Mouse (Mus musculus): Measurements from ENCODE around the gene Scrg1. TPM values are rescaled to one million over a fixed set of nuclear protein-coding genes. Genes with fewer than 3 reads are reported as not detected.
"Not testable (repeated sequence)": the region's sequence is repeated elsewhere in the genome, so short reads cannot be mapped to it uniquely, and the experiment has no call there.

The Scrg1 gene
- polyA plus RNA-seq, 1 experiment from 2014 or later: 1.4 TPM

DNA sequence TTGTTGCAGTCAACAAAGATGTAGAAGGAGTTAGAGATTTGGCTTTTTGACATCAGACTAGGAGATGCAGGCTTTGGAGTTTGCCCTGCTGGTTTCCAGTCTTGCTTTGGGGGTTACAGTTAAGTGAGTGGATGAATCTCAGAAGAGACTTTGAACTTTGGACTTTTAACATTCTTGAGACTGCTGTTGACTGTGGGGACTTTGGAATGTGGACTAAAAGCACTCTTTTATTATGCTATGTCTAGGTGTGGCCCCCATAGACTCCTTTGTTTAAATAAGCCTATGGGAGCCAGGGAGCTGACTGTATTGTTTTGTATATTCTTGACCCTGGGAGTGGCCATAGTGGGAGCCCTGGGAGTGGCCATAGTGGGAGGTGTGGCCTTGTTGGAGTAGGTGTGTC is 34.2 kb downstream of the Scrg1 start:
- Histone ChIP-seq H3K4me3 (no peak overlapping the region), H3K9ac (no peak overlapping the region)
- ATAC-seq (ENCODE audit: low FRiP score): no peak

DNA sequence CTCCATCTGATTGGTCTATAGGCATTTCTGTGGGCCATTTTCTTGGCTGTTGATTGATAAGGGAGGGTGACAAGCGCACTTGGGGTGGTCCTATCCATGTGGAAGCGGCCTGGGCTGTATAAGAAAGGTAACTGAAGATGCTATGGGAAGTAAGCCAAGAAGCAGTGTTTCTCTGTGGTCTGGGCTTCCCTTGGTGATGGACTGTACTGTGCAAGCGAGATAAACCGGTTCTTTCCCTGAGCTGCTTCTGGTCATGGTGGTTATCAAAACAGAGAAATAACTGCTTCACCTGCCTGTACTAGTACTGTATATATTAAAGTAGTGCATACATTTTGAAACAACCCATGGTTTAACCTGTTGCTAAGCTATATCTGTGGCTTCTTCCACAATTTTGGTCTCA is 36.1 kb downstream of the Scrg1 start:
- ATAC-seq (ENCODE audit: low FRiP score): no peak

More for the DNA sequence above, 34.2 kb downstream of the Scrg1 start:
- no peaks in the 10 kb centered on the region for H3K9me3 ChIP-seq
- H3K27ac ChIP-seq: no peak overlapping the region
- H3K4me1 ChIP-seq (replicated peaks): peaks cover 13% of the 10 kb centered on the region
- no peaks in the 10 kb centered on the region for H3K27me3 ChIP-seq
- H3K36me3 ChIP-seq: no peaks in the 10 kb centered on the region
- H3K4me2 ChIP-seq: no peak overlapping the region

DNA sequence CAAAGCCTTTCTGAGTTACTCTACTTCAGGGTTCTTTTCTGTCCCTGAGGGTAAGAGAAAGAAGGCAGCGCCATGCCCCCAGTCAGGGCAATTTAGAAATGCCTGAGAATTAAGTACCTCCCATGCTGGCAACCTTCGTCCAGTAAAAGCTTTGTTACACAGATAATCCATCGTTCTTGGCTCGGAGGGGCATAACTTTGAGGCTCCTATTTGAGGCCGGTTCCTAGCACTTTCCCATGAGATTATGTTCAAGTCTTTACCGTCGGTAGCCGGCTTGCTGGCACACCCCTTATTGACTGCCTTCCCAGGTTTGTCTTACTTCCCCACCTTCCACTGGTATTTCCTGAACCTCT is 42.7 kb downstream of the Scrg1 start:
- H3K9ac ChIP-seq: no peak overlapping the region
- H3K9me3 ChIP-seq: no peaks in the 10 kb centered on the region
- no peaks in the 10 kb centered on the region for H3K27me3 ChIP-seq
- H3K36me3 ChIP-seq: no peaks in the 10 kb centered on the region
- 36% methylated on average over 8 of the region's 8 CpGs for WGBS
- 0 out of 2 replicates have a peak overlapping the region, but pooled peaks have one; percentile 15 for H3K4me3 ChIP-seq
- peak; percentile 18; the same call in 1 of the 2 replicates for ATAC-seq (ENCODE audit: low FRiP score)
- H3K4me2 ChIP-seq: peak overlapping the region; percentile 32
- peaks cover 7% of the 10 kb centered on the region for H3K4me1 ChIP-seq (replicated peaks)
- no peak overlapping the region for H3K27ac ChIP-seq

More for the DNA sequence above, 36.1 kb downstream of the Scrg1 start:
- 93% methylated on average over 4 of the region's 4 CpGs for WGBS
- no peak overlapping the region for H3K9ac ChIP-seq
- H3K27ac ChIP-seq: no peak overlapping the region
- no peak overlapping the region for H3K4me2 ChIP-seq
- H3K27me3 ChIP-seq: no peaks in the 10 kb centered on the region
- H3K9me3 ChIP-seq: no peaks in the 10 kb centered on the region
- no peaks in the 10 kb centered on the region for H3K36me3 ChIP-seq
- peaks cover 4% of the 10 kb centered on the region; the same call in 1 of the 2 replicates for H3K4me1 ChIP-seq (replicated peaks)
- H3K4me3 ChIP-seq: no peak overlapping the region

DNA sequence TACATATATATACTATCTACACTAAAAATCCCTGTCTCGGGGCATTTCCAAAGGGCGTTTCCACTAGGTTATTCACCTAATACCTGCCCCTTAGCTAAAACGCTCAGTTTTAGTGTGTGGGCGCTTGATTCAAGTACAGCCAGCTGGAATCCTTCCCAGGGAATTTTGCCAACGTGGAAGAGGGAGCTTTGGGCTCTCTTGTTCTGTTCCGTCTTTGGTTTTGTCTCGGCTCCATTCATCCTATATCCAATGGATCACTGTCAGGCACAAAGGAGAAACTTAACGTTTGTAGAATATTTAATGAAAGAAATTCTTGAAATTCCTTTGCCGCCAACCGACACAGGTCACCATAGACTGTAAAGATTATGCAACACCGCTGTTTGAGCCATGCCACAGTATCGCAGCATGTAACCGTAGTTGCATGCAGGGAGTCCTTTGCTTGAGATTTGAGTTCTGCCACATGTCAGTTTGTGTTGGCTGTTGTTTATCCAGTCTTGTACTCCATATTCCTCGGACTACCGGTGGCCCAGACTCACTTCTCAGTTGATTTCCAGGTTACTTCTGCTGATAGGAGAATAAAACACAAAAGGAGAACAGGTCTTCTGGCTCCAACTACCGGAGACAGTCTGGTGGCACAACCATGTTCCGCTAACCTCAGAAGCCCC is 43.3 kb downstream of the Scrg1 start:
- peak overlapping the region; percentile 40; the same call in 1 of the 2 replicates for H3K27ac ChIP-seq
- ATAC-seq (ENCODE audit: low FRiP score): peak; percentile 72; the same call in 1 of the 2 replicates
- WGBS: 32% methylated on average over 17 of the region's 17 CpGs

DNA sequence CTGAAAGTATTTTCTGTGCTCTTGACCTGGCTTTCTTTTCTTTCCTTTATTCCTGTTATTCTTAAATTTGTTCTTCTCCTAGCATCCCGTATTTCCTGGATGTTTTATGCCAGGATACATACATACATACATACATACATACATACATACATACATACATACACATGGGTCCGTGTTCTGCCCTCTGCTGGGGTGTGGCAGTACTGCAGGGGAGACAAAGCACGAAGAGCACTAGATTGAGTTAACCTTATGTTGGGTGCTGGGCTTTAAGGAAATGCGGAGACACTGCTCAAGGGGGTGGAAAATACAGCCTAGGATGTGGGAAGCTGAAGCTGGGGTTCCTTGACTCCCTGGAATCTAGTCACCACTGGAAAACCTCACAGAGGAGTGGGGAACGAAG is 47.9 kb downstream of the Scrg1 start:
- Histone ChIP-seq H3K9me3 (no peaks in the 10 kb centered on the region), H3K36me3 (no peaks in the 10 kb centered on the region), H3K4me2 (no peak overlapping the region), H3K27ac (no peak overlapping the region), H3K4me1 (replicated peaks) (peaks cover 7% of the 10 kb centered on the region), H3K27me3 (no peaks in the 10 kb centered on the region), H3K9ac (no peak overlapping the region), H3K4me3 (no peak overlapping the region)
- WGBS: 50% methylated on average over 5 of the region's 5 CpGs
- no peak for ATAC-seq (ENCODE audit: low FRiP score)

More for the DNA sequence above, 43.3 kb downstream of the Scrg1 start:
- H3K4me2 ChIP-seq: peak overlapping the region; percentile 32
- peaks cover 7% of the 10 kb centered on the region for H3K4me1 ChIP-seq (replicated peaks)
- no peaks in the 10 kb centered on the region for H3K9me3 ChIP-seq
- no peak overlapping the region for H3K9ac ChIP-seq
- H3K4me3 ChIP-seq: peak overlapping the region; percentile 15; the same call in 1 of the 2 replicates
- H3K36me3 ChIP-seq: no peaks in the 10 kb centered on the region
- H3K27me3 ChIP-seq: no peaks in the 10 kb centered on the region

DNA sequence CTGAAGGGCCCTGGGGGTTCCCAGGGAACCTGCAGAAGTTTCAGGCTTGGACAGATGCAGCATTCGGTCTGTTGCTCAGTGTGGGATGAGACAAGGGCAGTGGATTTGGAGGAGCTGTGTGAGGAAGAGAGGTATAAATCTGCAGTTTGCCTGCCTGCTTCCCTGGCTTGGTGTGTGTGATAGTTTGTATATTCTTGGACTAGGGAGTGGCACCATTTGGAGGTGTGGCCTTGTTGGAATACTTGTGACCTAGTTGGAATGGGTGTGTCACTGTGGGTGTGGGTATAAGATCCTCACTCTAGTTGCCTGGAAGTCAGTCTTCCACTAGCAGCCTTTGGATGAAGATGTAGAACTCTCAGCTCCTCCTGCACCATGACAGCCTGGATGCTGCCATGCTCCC is 49.8 kb downstream of the Scrg1 start:
- not testable (repeated sequence) for H3K4me1 ChIP-seq (replicated peaks); H3K27ac ChIP-seq; H3K4me3 ChIP-seq; H3K9ac ChIP-seq; H3K4me2 ChIP-seq; H3K27me3 ChIP-seq; H3K36me3 ChIP-seq; ATAC-seq (ENCODE audit: low FRiP score); H3K9me3 ChIP-seq
- WGBS: 88% methylated on average over 1 of the region's 1 CpGs

DNA sequence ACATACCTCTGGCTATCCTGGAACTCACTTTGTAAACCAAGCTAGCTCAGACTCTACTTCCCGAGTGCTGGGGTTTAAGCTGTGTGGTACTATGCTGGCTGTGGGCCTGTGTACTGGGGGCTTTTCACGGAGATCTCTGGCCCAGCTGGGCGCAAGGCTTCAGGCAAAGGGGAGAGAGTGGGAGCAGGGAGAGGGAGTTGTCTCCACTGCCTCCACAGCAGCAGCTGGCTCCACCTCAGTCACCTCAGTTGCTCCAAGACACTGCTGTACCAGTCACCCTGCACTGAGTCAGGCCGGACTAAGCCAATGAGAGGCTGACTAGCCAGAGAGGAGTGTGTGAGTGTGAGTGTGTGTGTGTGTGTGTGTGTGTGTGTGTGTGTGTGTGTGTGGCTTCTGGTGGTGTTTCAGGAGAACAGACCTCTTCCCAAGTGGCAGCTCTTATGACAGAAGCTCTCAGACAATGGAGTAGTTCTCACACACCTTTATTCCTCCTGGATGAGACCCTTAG is 51.9 kb downstream of the Scrg1 start:
- 93% methylated on average over 4 of the region's 4 CpGs for WGBS
- H3K9me3 ChIP-seq: no peaks in the 10 kb centered on the region

DNA sequence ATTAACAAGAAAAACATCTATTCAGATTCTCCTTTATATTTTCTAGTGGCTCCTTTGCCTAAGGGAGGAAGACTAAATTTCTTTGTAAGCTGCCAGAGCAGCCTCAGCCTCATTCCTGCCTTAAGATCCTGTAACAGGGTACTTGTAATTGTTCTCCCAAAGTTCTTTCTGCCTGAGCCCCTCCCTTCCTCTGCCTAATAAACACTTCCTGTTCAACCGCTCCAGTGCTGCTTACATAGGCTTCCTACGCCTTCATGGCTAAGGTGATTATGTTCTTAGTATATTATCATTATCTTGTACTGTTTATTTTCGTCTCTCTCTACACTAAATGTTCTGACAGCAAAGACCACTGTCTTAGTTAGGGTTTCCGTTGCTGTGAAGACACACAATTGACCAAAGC is 52.9 kb downstream of the Scrg1 start:
- 96% methylated on average over 4 of the region's 4 CpGs for WGBS
- Histone ChIP-seq H3K9me3 (no peaks in the 10 kb centered on the region), H3K36me3 (no peaks in the 10 kb centered on the region), H3K27ac (no peak overlapping the region), H3K9ac (no peak overlapping the region), H3K27me3 (no peaks in the 10 kb centered on the region), H3K4me2 (no peak overlapping the region), H3K4me1 (replicated peaks) (peaks cover 10% of the 10 kb centered on the region; the same call in 1 of the 2 replicates), H3K4me3 (no peak overlapping the region)
- ATAC-seq (ENCODE audit: low FRiP score): no peak

More for the DNA sequence above, 51.9 kb downstream of the Scrg1 start:
- ATAC-seq (ENCODE audit: low FRiP score): no peak
- H3K4me2 ChIP-seq: no peak overlapping the region
- peaks cover 7% of the 10 kb centered on the region; the same call in 1 of the 2 replicates for H3K4me1 ChIP-seq (replicated peaks)
- no peaks in the 10 kb centered on the region for H3K27me3 ChIP-seq
- H3K4me3 ChIP-seq: no peak overlapping the region
- no peak overlapping the region for H3K27ac ChIP-seq
- H3K9ac ChIP-seq: no peak overlapping the region
- H3K36me3 ChIP-seq: no peaks in the 10 kb centered on the region

DNA sequence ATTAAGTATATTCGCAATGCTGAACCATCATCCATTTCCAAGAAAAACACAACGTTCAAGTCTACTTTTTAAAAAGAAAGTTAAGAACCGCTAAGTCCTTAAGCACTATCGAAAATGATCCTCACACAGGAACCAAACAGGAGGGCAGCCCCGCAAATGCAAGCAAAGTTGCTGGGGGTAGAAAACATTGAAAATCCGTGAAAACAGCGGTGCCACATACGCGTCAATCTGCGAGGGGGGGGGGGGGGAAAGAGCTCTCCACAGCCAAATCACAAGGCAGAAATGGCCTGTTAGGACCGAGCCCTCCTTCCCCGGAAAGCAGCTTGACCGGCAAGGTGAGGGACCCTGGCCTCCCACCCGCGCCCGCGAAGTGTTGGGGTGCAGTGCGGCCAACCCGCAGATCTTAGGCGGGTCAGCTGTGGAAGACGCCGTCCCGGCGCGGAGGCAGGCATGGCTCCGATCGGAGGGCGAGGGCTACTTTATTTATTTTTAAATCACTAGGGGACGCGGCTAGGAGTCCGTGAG is 55.1 kb downstream of the Scrg1 start:
- peak overlapping the region; percentile 95 for H3K4me2 ChIP-seq
- H3K27ac ChIP-seq: peak overlapping the region; percentile 32; the same call in 1 of the 2 replicates
- H3K9ac ChIP-seq: peak overlapping the region; percentile 72
- peak overlapping the region; percentile 82 for H3K4me3 ChIP-seq
- H3K4me1 ChIP-seq (replicated peaks): peaks cover 12% of the 10 kb centered on the region; the same call in 1 of the 2 replicates
- no peaks in the 10 kb centered on the region for H3K9me3 ChIP-seq
- H3K36me3 ChIP-seq: no peaks in the 10 kb centered on the region
- no peaks in the 10 kb centered on the region for H3K27me3 ChIP-seq
- WGBS: 2% methylated on average over 31 of the region's 31 CpGs
- no peak for ATAC-seq (ENCODE audit: low FRiP score)

DNA sequence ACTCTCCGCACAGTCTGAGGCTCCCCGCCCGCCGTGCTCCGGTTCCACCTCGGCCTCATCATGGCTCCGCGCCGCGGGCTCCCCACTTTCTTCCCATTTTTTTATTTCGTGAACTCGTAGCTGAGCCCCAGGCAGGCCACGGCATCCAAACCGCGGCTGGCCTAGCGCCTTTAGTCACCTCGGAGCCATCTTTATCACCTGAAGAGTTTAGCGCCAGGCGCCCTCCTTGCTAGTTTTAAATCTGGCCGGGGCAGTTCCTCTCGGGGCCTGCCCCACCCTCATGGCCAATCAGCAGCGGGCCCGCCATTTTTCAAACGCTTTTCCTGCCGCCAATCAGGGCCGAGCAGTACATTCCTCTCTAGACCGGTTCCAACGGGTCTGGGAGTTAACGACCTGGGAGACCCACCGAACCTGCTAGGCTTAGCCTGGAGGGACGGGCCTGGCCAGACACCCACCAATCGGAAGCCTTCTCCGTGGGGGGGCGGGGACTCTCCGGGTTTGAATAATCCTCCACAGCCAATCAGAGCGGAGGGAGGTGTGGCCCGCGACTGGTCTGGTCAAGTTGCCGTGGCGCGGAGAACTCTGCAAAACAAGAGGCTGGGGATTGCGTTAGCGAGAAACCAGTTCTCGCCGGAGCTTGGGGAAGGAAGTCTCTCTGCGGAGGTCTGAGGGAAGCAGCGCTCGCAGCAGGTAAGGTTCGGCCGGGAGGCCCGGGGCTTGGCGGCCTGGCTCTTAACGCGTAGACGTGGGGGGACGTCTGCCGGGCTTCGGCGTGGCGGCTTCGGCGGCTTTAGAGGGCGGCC is 55.8 kb downstream of the Scrg1 start, which contains the start of gene Hmgb2:
Gene Hmgb2 (plus strand): TSS at position 592 of the 803 bp plus-strand sequence.
- Histone ChIP-seq H3K9ac (peak within 1 kb of the TSS; percentile 94), H3K4me2 (peak within 1 kb of the TSS; percentile 95)
- peak; percentile 100 for ATAC-seq (ENCODE audit: low FRiP score)

DNA sequence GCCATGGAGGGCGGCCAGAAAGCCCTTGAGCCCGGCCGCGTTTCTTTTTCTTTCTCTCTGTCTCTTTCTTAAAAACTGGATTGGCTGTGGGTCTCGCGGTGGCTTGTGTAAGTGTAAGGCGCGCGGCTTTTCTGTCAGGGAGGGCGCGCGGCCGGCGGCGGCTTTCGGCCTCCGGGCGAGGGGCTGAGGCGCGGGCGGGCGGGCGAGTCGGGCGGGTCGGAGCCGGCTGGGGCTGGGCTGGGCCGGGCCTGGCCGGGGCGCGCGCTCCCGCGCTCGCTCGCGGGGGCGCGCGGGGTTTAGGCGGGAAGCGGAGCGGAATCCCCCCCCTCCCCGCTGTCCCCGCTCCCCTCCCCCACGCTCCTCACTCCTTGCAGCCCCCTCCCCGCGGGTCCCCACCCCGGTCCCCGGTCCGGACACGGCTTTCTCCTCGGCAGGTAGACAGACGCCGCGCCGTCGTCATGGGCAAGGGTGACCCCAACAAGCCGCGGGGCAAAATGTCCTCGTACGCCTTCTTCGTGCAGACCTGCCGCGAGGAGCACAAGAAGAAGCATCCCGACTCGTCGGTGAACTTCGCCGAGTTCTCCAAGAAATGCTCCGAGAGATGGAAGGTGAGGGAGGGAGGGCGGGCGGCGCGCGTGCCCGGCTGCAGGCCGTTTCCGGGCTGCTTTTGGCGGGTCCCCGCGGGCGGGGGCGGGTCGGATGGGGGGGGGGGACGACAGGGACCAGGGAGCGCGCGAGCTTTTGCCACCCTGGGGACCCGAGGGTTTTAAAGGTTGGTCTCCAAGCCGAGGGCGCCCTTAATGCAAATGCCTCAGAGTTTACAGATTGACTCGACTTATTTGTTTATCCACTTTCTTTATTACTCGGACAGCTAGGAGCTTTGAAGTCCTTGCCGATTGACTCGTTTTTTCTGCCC is 56.7 kb downstream of the Scrg1 start:
- H3K36me3 ChIP-seq: no peaks in the 10 kb centered on the region
- WGBS: under 1% methylated on average over 82 of the region's 96 CpGs
- H3K9me3 ChIP-seq: no peaks in the 10 kb centered on the region
- H3K9ac ChIP-seq: peak overlapping the region; percentile 94
- H3K4me1 ChIP-seq (replicated peaks): peaks cover 12% of the 10 kb centered on the region; the same call in 1 of the 2 replicates
- ATAC-seq (ENCODE audit: low FRiP score): peak; percentile 75
- H3K4me2 ChIP-seq: peak overlapping the region; percentile 72
- peak overlapping the region; percentile 82 for H3K4me3 ChIP-seq
- H3K27me3 ChIP-seq: no peaks in the 10 kb centered on the region
- H3K27ac ChIP-seq: peak overlapping the region; percentile 99

More for the DNA sequence above, 55.8 kb downstream of the Scrg1 start, which contains the start of gene Hmgb2:
- Histone ChIP-seq H3K36me3 (no peaks in the 10 kb centered on the region), H3K27ac (peak within 1 kb of the TSS; percentile 99), H3K4me3 (peak within 1 kb of the TSS; percentile 82), H3K4me1 (replicated peaks) (peaks cover 12% of the 10 kb centered on the region; the same call in 1 of the 2 replicates), H3K27me3 (no peaks in the 10 kb centered on the region), H3K9me3 (no peaks in the 10 kb centered on the region)
- WGBS: under 1% methylated on average over 60 of the region's 63 CpGs
